Mouse (Mus musculus) urinary bladder, postnatal 10 days (tissue): Measurements from ENCODE around the gene Tbc1d7.

Experiments
- DNase-seq: peaks from one replicate; pipeline ENCODE4 v3.0.0; 2022; ENCODE audit warnings: low spot score

Gene Tbc1d7

DNA sequence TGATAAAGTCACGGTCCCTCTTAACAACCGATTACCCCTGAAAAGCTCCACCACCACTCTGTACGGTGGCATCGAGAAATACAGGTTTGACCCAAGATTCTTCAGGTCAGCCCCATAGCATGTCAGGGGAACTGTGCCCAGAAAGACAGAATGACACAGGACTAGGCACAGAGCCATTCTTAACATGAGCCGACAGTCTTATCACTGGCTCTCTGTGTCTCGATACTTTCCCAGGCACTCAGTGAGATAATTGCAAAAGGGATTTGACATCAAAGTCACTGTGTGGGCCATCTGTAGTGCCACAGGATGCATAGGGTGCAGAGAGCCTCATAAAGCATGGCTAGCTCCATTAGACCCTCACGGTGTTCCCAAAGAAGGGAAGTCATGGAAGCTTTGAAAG, 37.9 kb downstream of the Tbc1d7 start:
- no peak for DNase-seq

DNA sequence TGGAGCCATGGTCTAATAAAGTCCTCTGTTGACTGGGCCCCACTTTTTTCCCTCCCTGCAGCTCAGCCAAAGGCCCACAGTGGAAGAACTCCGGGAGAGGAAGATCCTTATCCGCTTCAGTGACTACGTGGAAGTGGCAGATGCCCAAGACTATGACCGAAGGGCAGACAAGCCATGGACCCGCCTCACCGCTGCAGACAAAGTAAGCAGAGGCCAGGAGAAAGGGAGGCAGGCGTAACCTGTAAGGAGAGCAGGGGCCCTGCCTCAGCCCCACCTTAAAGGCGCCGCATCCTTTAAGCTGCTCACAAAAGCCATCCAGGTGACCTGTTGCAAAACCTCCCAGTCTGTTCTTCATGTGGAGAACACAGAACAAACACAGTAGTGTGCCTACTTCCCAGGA, 38.4 kb downstream of the Tbc1d7 start:
- no peak for DNase-seq

DNA sequence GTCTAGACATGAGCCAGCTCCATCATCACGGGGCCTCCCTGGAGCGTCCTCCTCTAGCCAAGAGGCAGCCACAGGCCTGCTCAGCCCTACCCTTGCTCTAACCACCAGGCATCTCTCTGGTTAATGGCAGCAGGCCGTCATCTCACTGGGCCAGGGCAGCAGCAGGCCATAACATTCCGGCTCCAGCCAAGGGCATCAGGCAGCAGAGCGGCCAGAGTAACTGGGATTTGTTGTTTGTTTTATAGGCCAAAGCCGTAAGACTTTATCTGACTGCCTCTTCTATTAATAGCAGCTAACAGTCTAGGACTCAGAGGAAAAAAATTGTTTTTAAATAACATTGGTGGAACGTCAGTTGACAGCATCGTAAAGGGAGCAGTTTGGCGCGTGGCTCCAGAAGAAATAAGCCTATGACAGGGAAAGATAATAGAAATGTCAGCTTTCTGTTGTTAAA, 39.5 kb downstream of the Tbc1d7 start:
- no peak for DNase-seq

DNA sequence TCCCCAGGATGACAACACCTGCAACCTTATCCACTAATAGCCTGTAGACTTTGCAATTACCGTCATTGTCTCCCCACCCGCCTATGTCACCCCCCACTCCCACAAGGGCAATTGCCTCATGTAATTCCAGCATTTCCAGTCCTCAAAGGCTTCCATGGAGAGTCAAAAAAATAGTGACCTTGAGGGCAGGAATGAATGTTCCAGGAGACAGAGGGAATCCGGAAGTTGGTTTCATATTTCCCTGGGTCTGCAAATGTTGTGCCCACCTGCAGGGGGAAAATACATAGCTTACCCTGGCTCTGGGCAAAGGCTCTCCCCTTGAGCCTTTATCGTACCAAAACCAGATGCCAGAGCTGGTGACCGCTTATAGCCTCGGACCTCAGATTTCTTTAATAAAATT, 41.1 kb downstream of the Tbc1d7 start:
- no peak for DNase-seq

DNA sequence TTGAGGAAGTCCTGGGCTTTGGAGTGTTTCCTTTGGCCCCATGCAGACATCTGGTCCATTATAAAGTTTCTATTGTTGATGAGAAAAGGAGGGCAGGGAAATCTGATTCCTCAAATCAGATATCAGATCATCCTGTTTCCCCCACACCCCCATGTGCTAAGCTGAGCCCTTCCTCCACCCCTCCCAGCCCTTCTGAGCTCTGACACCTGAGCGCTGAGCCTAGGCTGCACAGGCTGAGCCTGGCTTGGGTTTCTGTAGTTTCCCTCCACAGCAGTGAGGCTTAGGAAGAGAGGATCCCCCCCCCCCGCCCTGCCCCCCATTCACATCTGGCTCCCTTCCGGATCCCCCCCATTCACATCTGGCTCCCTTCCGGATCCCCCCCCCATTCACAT, 46.6 kb downstream of the Tbc1d7 start:
- no peak for DNase-seq

DNA sequence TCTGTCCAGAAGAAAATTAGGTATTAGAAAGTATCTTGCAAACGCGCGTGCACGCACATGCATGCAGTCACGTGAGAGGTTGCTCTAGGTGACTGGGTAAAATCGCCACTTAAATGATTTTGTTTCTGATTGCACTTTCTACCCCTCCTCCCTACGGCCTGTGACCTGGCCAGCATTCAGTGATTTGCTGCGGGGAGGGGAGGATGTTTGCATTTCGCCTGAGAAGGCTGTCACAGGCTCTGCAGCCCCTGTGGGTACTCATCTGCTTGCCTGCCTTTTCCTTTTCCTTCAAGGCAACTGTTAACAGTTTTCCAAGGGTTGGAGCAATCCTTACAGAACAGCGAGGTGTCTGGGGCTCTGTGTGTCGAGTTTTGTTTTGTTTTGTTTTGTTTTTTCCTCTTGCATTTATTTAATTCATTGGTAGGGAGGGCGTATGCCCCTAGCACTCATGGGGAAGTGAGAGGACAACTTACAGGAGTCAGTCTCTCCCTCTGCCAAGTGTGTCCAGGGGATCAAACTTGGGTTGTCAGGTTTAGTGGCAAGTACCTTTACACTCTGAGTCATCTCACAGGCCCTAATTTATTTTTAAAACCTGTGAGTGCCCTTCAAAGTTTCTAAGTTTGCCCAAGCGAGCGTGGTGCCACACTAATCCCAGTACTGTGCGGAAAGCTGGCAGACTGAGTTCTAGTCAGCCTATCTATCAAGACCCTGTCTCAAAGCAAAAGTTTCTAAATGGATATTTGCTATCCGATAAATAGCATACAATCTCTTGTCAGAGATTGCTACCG, 47.2 kb downstream of the Tbc1d7 start:
- DNase-seq, result no peak

DNA sequence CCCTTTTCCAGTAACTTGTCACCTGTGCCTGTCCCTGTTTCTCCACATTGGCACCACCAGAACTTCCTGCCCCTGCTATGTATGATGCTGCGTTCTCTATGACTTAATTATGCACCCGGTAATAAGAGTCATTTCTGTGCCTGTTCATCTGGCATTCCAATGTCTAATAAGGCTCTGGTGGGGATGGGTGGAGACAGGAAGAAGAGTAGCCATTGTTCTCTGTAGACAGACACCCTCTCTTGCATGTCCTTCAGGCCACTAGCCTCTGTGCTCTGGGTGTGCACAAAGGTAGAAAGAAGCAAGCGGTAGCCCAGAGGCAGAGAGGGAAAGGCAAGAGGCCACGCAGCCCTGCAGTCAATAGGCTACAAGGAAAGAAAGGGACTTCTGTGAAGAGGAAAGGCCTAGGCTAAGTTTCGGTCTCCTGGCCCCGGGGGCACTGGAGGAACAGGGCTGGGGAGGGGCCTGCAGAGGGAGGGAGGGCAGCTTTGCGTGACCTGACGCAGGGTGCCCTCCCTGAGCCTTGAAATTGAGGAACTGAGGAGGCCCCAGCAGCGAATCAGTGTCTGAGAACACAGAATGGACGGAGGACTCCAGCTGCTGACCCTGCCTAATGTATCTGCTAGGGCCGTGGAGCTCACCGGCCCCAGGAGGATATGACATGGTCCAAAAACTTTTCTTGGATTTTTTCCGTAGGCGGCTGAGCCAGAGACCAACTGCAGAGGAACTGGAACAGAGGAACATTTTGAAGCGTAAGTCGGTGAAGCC, 48.8 kb downstream of the Tbc1d7 start:
- DNase-seq, result no peak

DNA sequence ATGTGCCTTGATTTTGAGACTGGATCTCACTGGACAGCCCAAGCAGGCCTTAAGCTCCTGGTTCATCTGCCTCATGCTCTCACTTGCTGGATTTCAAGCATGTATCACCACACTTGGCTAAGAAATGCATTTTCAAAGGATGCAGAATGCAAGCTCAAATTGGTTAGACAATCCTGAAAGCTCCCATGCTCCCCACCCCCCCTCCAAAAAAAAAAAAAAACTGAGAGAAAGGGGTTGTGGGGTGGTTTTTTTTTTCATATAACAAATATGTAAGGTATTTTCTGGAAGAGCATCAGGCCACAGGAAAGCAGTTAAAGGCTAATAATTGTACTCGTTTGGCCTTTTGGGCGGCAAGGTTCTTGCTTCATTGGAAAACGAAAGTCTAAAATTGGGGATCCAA, 58.2 kb downstream of the Tbc1d7 start:
- DNase-seq, result no peak

DNA sequence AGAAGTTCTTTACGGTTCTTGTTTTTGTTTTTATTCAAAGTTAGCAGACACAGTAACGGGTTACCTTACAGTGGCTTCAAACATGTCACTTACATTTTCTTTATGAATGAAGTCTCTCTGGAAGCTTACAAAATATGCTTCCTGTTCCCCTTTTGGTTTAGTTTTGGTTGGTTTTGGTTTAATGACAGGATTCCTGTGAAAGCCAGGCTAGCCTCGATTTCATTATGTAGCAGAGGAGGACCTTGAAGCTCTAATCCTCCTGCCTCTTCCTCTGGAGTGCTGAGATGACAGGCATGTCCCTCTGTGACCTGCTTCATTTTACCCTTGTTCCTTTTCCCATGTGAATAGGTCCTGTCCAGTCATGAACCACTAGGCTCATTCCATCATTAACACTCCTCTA, 58.6 kb downstream of the Tbc1d7 start:
- no peak for DNase-seq

DNA sequence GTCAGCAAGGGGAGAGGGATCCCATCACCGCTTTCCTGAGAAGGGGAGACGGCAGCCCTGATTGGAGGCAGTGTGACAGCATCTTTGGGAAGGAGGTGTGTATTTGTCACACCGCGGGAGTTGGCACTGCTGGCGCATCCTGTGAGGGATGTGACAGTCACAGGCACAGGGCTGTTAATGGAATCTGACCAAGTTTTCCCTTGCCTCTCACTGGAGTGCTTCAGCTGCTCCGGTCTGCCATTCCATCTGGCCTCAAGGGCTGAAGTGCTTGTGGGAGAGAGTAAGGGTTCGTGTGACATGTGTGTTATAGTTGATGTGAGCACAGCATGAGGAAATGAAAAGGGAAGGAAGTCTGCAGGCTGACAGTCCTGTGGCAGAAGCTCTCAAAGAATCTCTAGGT, 59.0 kb downstream of the Tbc1d7 start:
- DNase-seq, result no peak

DNA sequence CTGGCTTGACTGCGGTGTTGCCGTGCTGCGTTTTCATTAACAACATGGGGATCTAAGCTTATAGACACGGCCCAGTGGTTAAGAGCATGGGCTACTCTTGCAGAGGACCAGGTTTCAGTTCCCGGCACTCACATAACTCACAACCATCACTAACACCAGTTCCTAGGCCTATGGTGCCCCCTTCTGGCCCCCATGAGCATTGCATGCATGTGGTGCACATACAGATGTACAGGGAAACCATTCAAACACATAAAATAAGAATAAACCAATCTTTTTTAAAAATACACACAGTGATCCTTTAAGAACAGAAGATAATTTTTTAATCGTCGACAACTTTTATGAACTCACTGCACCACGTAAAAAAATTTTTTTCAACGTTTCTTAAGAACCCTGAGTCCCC, 66.8 kb downstream of the Tbc1d7 start:
- no peak for DNase-seq

DNA sequence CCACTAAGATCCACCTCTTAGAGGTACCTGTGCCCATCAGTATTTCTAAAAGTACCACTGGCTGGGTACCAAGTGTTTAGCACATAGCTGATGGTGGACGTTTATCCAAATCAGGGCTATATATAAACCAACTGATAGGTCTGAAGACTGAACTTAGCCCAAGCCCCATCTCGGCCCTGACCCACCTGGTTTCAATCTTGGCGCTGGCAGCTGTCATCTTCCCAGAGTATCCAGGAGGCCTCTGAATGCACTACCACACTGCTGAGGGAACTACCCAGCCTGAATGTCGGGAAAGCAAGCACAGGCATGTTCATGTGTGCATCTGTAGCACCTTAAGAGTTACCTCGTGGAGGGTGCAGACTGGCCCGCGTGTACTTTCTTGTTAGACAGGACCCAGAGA, 68.4 kb downstream of the Tbc1d7 start:
- DNase-seq, result no peak
